14 mouse cellular contexts compared by ENCODE assay signal in genomic region chr5:74388101-74388500, GRCm38 (mm10).
A peak's percentile ranks its signal among the peaks of the same experiment; 100 is the strongest.
DNase-seq lines count a peak whose midpoint lies in the region; ATAC-seq and TF ChIP-seq lines count a peak whose summit lies in the region.
"Had no signal": no experiment of that assay in that cellular context is flagged by ENCODE, and none has a peak within 500 bp of the region (broad histone marks: within the 10 kb centered on the region; RNA-seq: fewer than 3 reads in every experiment).

No protein-coding gene starts in this region.

- DNase-seq in gastrocnemius, postnatal 25 days, result peak; percentile 13
- DNase-seq in gastrocnemius, adult 8-10 months (ENCODE audit: low spot score in 2 of 2), result no peak
- DNase-seq in brain, adult 2 months (ENCODE audit: low read depth, low spot score), result peak; percentile 14
- DNase-seq in forebrain, postnatal 0 days, result peak; percentile 32
- peak; percentile 12 to 15 for DNase-seq in heart, postnatal 14 days
- no peak for DNase-seq in right cerebral cortex, postnatal 25 days
- no peak for DNase-seq in left cerebral cortex, adult 2 months (ENCODE audit: extremely low spot score in 1 of 2, low spot score in 2 of 2)
- no peak for DNase-seq in hindbrain, embryonic 10.5 days (ENCODE audit: low spot score)
- DNase-seq: adrenal gland, postnatal 36 days; kidney, adult 8-10 months; lung, postnatal 36 days; right cerebral cortex, postnatal 14 days; thymus, adult 18-20 months had no signal

- no peaks in the 10 kb centered on the region for H3K27me3 ChIP-seq in forebrain, postnatal 0 days (ENCODE audit: insufficient read depth, low read length)
- no peaks in the 10 kb centered on the region for H3K27me3 ChIP-seq in hindbrain, embryonic 10.5 days (ENCODE audit: insufficient read depth, poor library complexity, severe bottlenecking)
- H3K27me3 ChIP-seq: Patski had no signal

- no peak overlapping the region for H3K4me2 ChIP-seq in forebrain, postnatal 0 days (ENCODE audit: low read depth)

- intact Hi-C loops in heart, postnatal 14 days (cut with DNase I), result no loop called here
- intact Hi-C loops in left cerebral cortex, adult 2 months (cut with DNase I), result no loop called here

- WGBS in forebrain, postnatal 0 days, result 35% methylated on average over 6 of the region's 6 CpGs
- 70% methylated on average over 6 of the region's 6 CpGs for WGBS in hindbrain, embryonic 10.5 days

- no peak overlapping the region for H3K27ac ChIP-seq in forebrain, postnatal 0 days (ENCODE audit: low read depth, low read length)
- no peak overlapping the region for H3K27ac ChIP-seq in left cerebral cortex, adult 2 months
- H3K27ac ChIP-seq in hindbrain, embryonic 10.5 days, result no peak overlapping the region

- H3K4me1 ChIP-seq in forebrain, postnatal 0 days (ENCODE audit: insufficient read depth), result no peaks in the 10 kb centered on the region
- no peaks in the 10 kb centered on the region for H3K4me1 ChIP-seq in hindbrain, embryonic 10.5 days (replicated peaks)

- H3K9ac ChIP-seq in forebrain, postnatal 0 days, result no peak overlapping the region

- TF ChIP-seq CTCF in forebrain, postnatal 0 days (IDR thresholded peaks at IDR 0.05; ENCODE audit: low read depth), result no peak
- no peak for TF ChIP-seq CTCF in left cerebral cortex, adult 2 months (IDR thresholded peaks at IDR 0.05)

- H3K4me3 ChIP-seq in forebrain, postnatal 0 days (ENCODE audit: low read depth, low read length), result no peak overlapping the region
- no peak overlapping the region for H3K4me3 ChIP-seq in left cerebral cortex, adult 2 months
- H3K4me3 ChIP-seq in hindbrain, embryonic 10.5 days, result no peak overlapping the region

- no peaks in the 10 kb centered on the region for H3K36me3 ChIP-seq in forebrain, postnatal 0 days (ENCODE audit: insufficient read depth)
- no peaks in the 10 kb centered on the region for H3K36me3 ChIP-seq in hindbrain, embryonic 10.5 days

- peak; percentile 56 for ATAC-seq in forebrain, postnatal 0 days
- ATAC-seq: Patski had no signal

- no peaks in the 10 kb centered on the region for H3K9me3 ChIP-seq in forebrain, postnatal 0 days (ENCODE audit: low read length)
- H3K9me3 ChIP-seq in hindbrain, embryonic 10.5 days, result no peaks in the 10 kb centered on the region

Comparison
In these comparisons a context has a peak if more than half of its experiments do, and no peak if none do; other contexts are left out.
1. DNase-seq: peak in gastrocnemius, postnatal 25 days (single experiment), brain, adult 2 months (single experiment), forebrain, postnatal 0 days (single experiment) and heart, postnatal 14 days (2 of 2); none in gastrocnemius, adult 8-10 months (0 of 2), right cerebral cortex, postnatal 25 days (single experiment), left cerebral cortex, adult 2 months (0 of 2) and hindbrain, embryonic 10.5 days (single experiment).